8 mouse cellular contexts compared by ENCODE assay signal in genomic region chr7:47051404-47052151, GRCm38 (mm10). TPM values are rescaled to one million over a fixed set of nuclear protein-coding genes. Genes with fewer than 3 reads are reported as not detected.
DNase-seq lines count a peak whose midpoint lies in the region; ATAC-seq lines count a peak whose summit lies in the region.

No protein-coding gene starts in this region.

- peak; percentile 84 to 89 for DNase-seq in right cerebral cortex, postnatal 10 days (ENCODE audit: low spot score in 2 of 2)
- DNase-seq in right cerebral cortex, adult 2 months (ENCODE audit: low spot score in 2 of 2): no peak
- peak; percentile 62 for DNase-seq in ovary, postnatal 36 days (ENCODE audit: low spot score)

- H3K9ac ChIP-seq in embryonic facial prominence, embryonic 12.5 days: peak overlapping the region; percentile 11; the same call in 1 of the 2 replicates
- peak overlapping the region; percentile 89 for H3K9ac ChIP-seq in heart, embryonic 13.5 days
- peak overlapping the region; percentile 33; the same call in 1 of the 2 replicates for H3K9ac ChIP-seq in kidney, embryonic 15.5 days
- peak overlapping the region; percentile 61 for H3K9ac ChIP-seq in lung, embryonic 15.5 days

- H3K4me1 ChIP-seq in embryonic facial prominence, embryonic 12.5 days: peaks cover 15% of the 10 kb centered on the region
- peaks cover 28% of the 10 kb centered on the region for H3K4me1 ChIP-seq in heart, embryonic 13.5 days
- H3K4me1 ChIP-seq in kidney, embryonic 15.5 days: peaks cover 31% of the 10 kb centered on the region
- peaks cover 41% of the 10 kb centered on the region for H3K4me1 ChIP-seq in lung, embryonic 15.5 days

- ATAC-seq in embryonic facial prominence, embryonic 12.5 days (ENCODE audit: insufficient number of reproducible peaks, insufficient read depth, low FRiP score, low TSS enrichment): no peak
- no peak for ATAC-seq in heart, embryonic 13.5 days (ENCODE audit: extremely low read depth, insufficient number of reproducible peaks, low FRiP score, low TSS enrichment)
- peak; percentile 10; the same call in 1 of the 2 replicates for ATAC-seq in kidney, embryonic 15.5 days (replicated peaks; ENCODE audit: low FRiP score)
- peak; percentile 69 for ATAC-seq in lung, embryonic 15.5 days (ENCODE audit: borderline replicate concordance, extremely low read depth, low FRiP score, low TSS enrichment)
- no peak for ATAC-seq in inflammation-experienced regulatory T-cells, adult 6 months

- H3K27me3 ChIP-seq in embryonic facial prominence, embryonic 12.5 days: no peaks in the 10 kb centered on the region
- H3K27me3 ChIP-seq in heart, embryonic 13.5 days (replicated peaks): 0 out of 2 replicates have a peak, but pooled peaks cover 8% of the 10 kb centered on the region
- peaks cover 6% of the 10 kb centered on the region; the same call in 1 of the 2 replicates for H3K27me3 ChIP-seq in kidney, embryonic 15.5 days
- no peaks in the 10 kb centered on the region for H3K27me3 ChIP-seq in lung, embryonic 15.5 days

- H3K4me3 ChIP-seq in embryonic facial prominence, embryonic 12.5 days: peak overlapping the region; percentile 81
- peak overlapping the region; percentile 80 for H3K4me3 ChIP-seq in heart, embryonic 13.5 days
- peak overlapping the region; percentile 91 for H3K4me3 ChIP-seq in kidney, embryonic 15.5 days (replicated peaks)
- H3K4me3 ChIP-seq in lung, embryonic 15.5 days: peak overlapping the region; percentile 67

- H3K27ac ChIP-seq in embryonic facial prominence, embryonic 12.5 days: peak overlapping the region; percentile 58
- H3K27ac ChIP-seq in heart, embryonic 13.5 days (replicated peaks): peak overlapping the region; percentile 94
- H3K27ac ChIP-seq in kidney, embryonic 15.5 days: peak overlapping the region; percentile 98
- H3K27ac ChIP-seq in lung, embryonic 15.5 days: peak overlapping the region; percentile 93

- peaks cover 6% of the 10 kb centered on the region; the same call in 1 of the 2 replicates for H3K36me3 ChIP-seq in embryonic facial prominence, embryonic 12.5 days
- H3K36me3 ChIP-seq in heart, embryonic 13.5 days: peaks cover 17% of the 10 kb centered on the region
- H3K36me3 ChIP-seq in kidney, embryonic 15.5 days: peaks cover 14% of the 10 kb centered on the region
- peaks cover 8% of the 10 kb centered on the region; the same call in 1 of the 2 replicates for H3K36me3 ChIP-seq in lung, embryonic 15.5 days

- H3K4me2 ChIP-seq in embryonic facial prominence, embryonic 12.5 days (replicated peaks): peak overlapping the region; percentile 80
- peak overlapping the region; percentile 83 for H3K4me2 ChIP-seq in heart, embryonic 13.5 days
- peak overlapping the region; percentile 90 for H3K4me2 ChIP-seq in kidney, embryonic 15.5 days
- peak overlapping the region; percentile 76 for H3K4me2 ChIP-seq in lung, embryonic 15.5 days

- 2% methylated on average over 2 of the region's 2 CpGs for WGBS in embryonic facial prominence, embryonic 12.5 days
- WGBS in heart, embryonic 13.5 days: 7% methylated on average over 2 of the region's 2 CpGs
- WGBS in kidney, embryonic 15.5 days: 2% methylated on average over 2 of the region's 2 CpGs
- 7% methylated on average over 1 of the region's 2 CpGs for WGBS in lung, embryonic 15.5 days

- H3K9me3 ChIP-seq in embryonic facial prominence, embryonic 12.5 days: no peaks in the 10 kb centered on the region
- no peaks in the 10 kb centered on the region for H3K9me3 ChIP-seq in heart, embryonic 13.5 days
- H3K9me3 ChIP-seq in kidney, embryonic 15.5 days (replicated peaks): no peaks in the 10 kb centered on the region
- H3K9me3 ChIP-seq in lung, embryonic 15.5 days: no peaks in the 10 kb centered on the region

RNA-seq across cellular contexts. Expression of gene Tmem86a, which starts 1.2 kb away (rescaled TPM):
- 21.3 and 23.2 TPM in 2 replicates for polyA plus RNA-seq in embryonic facial prominence, embryonic 12.5 days (2016; fragmentation: Nextera tagmentation; extraction: Ambion mirVana)
- 22.5 and 25.1 TPM in 2 replicates for polyA plus RNA-seq in heart, embryonic 13.5 days (2015; fragmentation: Nextera tagmentation; extraction: Ambion mirVana)
- 28.1 and 30.2 TPM in 2 replicates for polyA plus RNA-seq in kidney, embryonic 15.5 days (2015; fragmentation: Nextera tagmentation; extraction: Ambion mirVana)
- 44.9 and 45.5 TPM in 2 replicates for polyA plus RNA-seq in lung, embryonic 15.5 days (2015; fragmentation: Nextera tagmentation; extraction: Ambion mirVana)
- 1 to 10 TPM; 1.5 to 6.6 (median 3.8) TPM for polyA plus RNA-seq in inflammation-experienced regulatory T-cells, adult 6 months (2017; shearing (Covaris generic))

RNA-seq across cellular contexts. Expression of gene Spty2d1, which starts 43.4 kb away (rescaled TPM):
- 16.6 and 18.1 TPM in 2 replicates for polyA plus RNA-seq in embryonic facial prominence, embryonic 12.5 days (2016; fragmentation: Nextera tagmentation; extraction: Ambion mirVana)
- 13.1 and 13.4 TPM in 2 replicates for polyA plus RNA-seq in heart, embryonic 13.5 days (2015; fragmentation: Nextera tagmentation; extraction: Ambion mirVana)
- 18.8 and 19.4 TPM in 2 replicates for polyA plus RNA-seq in kidney, embryonic 15.5 days (2015; fragmentation: Nextera tagmentation; extraction: Ambion mirVana)
- 22.8 and 23.3 TPM in 2 replicates for polyA plus RNA-seq in lung, embryonic 15.5 days (2015; fragmentation: Nextera tagmentation; extraction: Ambion mirVana)
- 10 to 100 TPM; 28.3 to 49.5 (median 29.4) TPM for polyA plus RNA-seq in inflammation-experienced regulatory T-cells, adult 6 months (2017; shearing (Covaris generic))

Comparison
In these comparisons a context has a peak if more than half of its experiments do, and no peak if none do; other contexts are left out.
1. DNase-seq: peak in right cerebral cortex, postnatal 10 days (2 of 2) and ovary, postnatal 36 days (single experiment); none in right cerebral cortex, adult 2 months (0 of 2).
2. ATAC-seq: peak in kidney, embryonic 15.5 days (single experiment) and lung, embryonic 15.5 days (single experiment); none in embryonic facial prominence, embryonic 12.5 days (single experiment), heart, embryonic 13.5 days (single experiment) and inflammation-experienced regulatory T-cells, adult 6 months (single experiment).
3. H3K9ac ChIP-seq: peak in every context shown above with its lines; median percentile 89 in heart, embryonic 13.5 days; 61 in lung, embryonic 15.5 days; 33 in kidney, embryonic 15.5 days; 11 in embryonic facial prominence, embryonic 12.5 days.
4. Peak in every context shown above with its lines, with median percentiles within 50 percentile points of each other: H3K27ac ChIP-seq, H3K4me2 ChIP-seq and H3K4me3 ChIP-seq.